Mouse (Mus musculus): ENCODE measurements around the gene Hs3st6.

DNA sequence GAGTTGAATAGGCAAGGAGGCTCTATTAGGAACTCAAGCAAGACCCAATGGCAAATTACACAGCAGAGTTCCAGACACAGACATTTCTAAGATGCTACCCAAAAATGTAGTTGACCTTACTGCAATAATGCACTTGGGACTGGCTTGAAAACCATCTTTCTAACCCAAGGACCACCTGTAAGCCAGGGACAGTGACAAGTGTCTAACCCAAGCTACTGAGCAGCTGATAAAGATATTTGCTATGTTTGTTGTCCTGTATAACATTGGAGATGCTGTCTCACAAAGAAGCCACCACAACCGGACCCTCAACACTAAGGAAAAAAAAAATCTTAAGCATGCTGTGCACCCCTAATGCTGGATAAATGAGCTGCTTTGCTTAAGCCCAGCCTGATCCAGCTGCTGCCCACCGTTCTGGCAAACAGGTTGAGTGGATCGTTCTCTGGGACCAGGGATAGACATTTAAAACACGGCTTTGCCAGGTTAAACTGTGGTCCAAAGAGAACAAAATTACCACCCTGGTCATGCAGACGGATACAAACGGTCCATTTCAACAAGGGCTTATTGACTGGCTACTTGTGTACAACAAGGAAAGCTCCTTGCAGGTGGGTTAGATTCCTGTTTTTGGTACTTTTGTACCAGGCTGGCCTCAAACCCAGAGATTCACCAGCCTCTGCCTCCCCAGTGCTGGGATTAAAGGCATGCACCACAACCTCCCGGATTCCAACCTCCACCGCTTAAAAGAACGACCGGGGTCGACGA lies 29.5 kb upstream of the Hs3st6 start:
- TF ChIP-seq CTCF (conservative IDR thresholded peaks at IDR 0.05; ENCODE audit: low read length) (no peak), POU5F1 (IDR thresholded peaks at IDR 0.05; ENCODE audit: borderline replicate concordance, low read length) (no peak)

Measured in E14TG2a.4 (cell line).